19 mouse cellular contexts compared by ENCODE assay signal in the genomic region with DNA sequence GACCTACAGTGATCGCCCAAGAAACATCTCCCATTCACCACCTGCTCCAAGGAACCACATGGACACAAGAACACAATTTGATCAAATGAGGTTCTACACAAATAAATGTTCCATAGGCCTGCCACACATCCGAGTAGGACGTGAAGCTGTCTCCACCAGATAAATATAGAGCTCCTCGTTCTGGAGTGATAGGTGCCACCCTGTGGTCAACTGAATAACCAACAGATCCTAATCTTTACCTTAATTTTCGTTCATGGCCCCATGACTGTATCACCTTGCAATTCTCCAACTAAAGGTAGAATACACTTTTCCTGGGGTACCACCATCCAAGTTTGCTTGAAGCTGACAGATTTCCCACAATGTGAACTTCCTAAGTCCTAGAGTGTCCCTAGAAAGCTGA.
A peak's percentile ranks its signal among the peaks of the same experiment; 100 is the strongest.
DNase-seq lines count a peak whose midpoint lies in the region; ATAC-seq and TF ChIP-seq lines count a peak whose summit lies in the region.
"Had no signal": no experiment of that assay in that cellular context is flagged by ENCODE, and none has a peak within 500 bp of the region (broad histone marks: within the 10 kb centered on the region; RNA-seq: fewer than 3 reads in every experiment).

No protein-coding gene starts in this region.

- intact Hi-C loops in heart, adult 2 months (cut with DNase I), result loop anchor here (5.0 kb wide), 1 partner anchor 102 kb away; no protein-coding TSS in a partner anchor

- H3K4me1 ChIP-seq in heart, adult 2 months (ENCODE audit: control insufficient read depth, insufficient read depth, low read length), result no peaks in the 10 kb centered on the region
- no peaks in the 10 kb centered on the region for H3K4me1 ChIP-seq in lung, postnatal 0 days (ENCODE audit: insufficient read depth, low read depth, low read length)
- H3K4me1 ChIP-seq in thymus, adult 2 months (replicated peaks; ENCODE audit: control insufficient read depth, insufficient read depth, low read length), result no peaks in the 10 kb centered on the region
- H3K4me1 ChIP-seq in liver, embryonic 12.5 days, result no peaks in the 10 kb centered on the region
- H3K4me1 ChIP-seq: midbrain, embryonic 12.5 days; stomach, embryonic 15.5 days had no signal

- no peak overlapping the region for H3K4me3 ChIP-seq in heart, adult 2 months
- no peak overlapping the region for H3K4me3 ChIP-seq in lung, postnatal 0 days (ENCODE audit: low read depth, low read length)
- H3K4me3 ChIP-seq in thymus, adult 2 months (ENCODE audit: control insufficient read depth, insufficient read depth, low read length), result no peak overlapping the region
- no peak overlapping the region for H3K4me3 ChIP-seq in liver, embryonic 12.5 days
- H3K4me3 ChIP-seq: erythroblast, embryonic 14.5 days; midbrain, embryonic 12.5 days; stomach, embryonic 15.5 days had no signal

- H3K79me2 ChIP-seq in heart, adult 2 months (replicated peaks; ENCODE audit: control insufficient read depth, insufficient read depth, low read length), result no peaks in the 10 kb centered on the region

- H3K36me3 ChIP-seq in heart, adult 2 months (ENCODE audit: control insufficient read depth, insufficient read depth, low read length), result no peaks in the 10 kb centered on the region
- no peaks in the 10 kb centered on the region for H3K36me3 ChIP-seq in lung, postnatal 0 days (ENCODE audit: insufficient read depth, low read length)
- no peaks in the 10 kb centered on the region for H3K36me3 ChIP-seq in thymus, adult 2 months (ENCODE audit: control insufficient read depth, insufficient read depth, low read length)
- no peaks in the 10 kb centered on the region for H3K36me3 ChIP-seq in liver, embryonic 12.5 days
- H3K36me3 ChIP-seq: midbrain, embryonic 12.5 days; stomach, embryonic 15.5 days had no signal

- WGBS in heart, adult 2 months, result 51% methylated on average over 5 of the region's 5 CpGs
- WGBS in lung, postnatal 0 days, result 59% methylated on average over 5 of the region's 5 CpGs
- 77% methylated on average over 5 of the region's 5 CpGs for WGBS in thymus, adult 2 months
- 42% methylated on average over 5 of the region's 5 CpGs for WGBS in liver, embryonic 12.5 days (ENCODE audit: insufficient replicate concordance)

- TF ChIP-seq POLR2A in heart, adult 2 months (IDR thresholded peaks at IDR 0.05; ENCODE audit: insufficient read depth, low read depth, low read length), result no peak
- no peak for TF ChIP-seq POLR2A in thymus, adult 2 months (IDR thresholded peaks at IDR 0.05; ENCODE audit: control insufficient read depth, extremely low read depth, insufficient read depth, low read length, poor library complexity)

- no peaks in the 10 kb centered on the region for H3K9me3 ChIP-seq in lung, postnatal 0 days (ENCODE audit: low read length)
- no peaks in the 10 kb centered on the region for H3K9me3 ChIP-seq in liver, embryonic 12.5 days (replicated peaks)
- H3K9me3 ChIP-seq: midbrain, embryonic 12.5 days; stomach, embryonic 15.5 days had no signal

- H3K4me2 ChIP-seq in lung, postnatal 0 days (replicated peaks; ENCODE audit: low read depth, low read length), result no peak overlapping the region
- H3K4me2 ChIP-seq in liver, embryonic 12.5 days, result no peak overlapping the region
- H3K4me2 ChIP-seq: hindbrain, embryonic 14.5 days; midbrain, embryonic 12.5 days; stomach, embryonic 15.5 days had no signal

- ATAC-seq in lung, postnatal 0 days, result no peak
- ATAC-seq in liver, embryonic 12.5 days, result no peak
- ATAC-seq: liver, postnatal 0 days had no signal

- H3K27me3 ChIP-seq in heart, adult 2 months (ENCODE audit: control insufficient read depth, insufficient read depth, low read length), result no peaks in the 10 kb centered on the region
- H3K27me3 ChIP-seq in lung, postnatal 0 days (replicated peaks; ENCODE audit: insufficient read depth, low read length), result no peaks in the 10 kb centered on the region
- no peaks in the 10 kb centered on the region for H3K27me3 ChIP-seq in thymus, adult 2 months (ENCODE audit: control insufficient read depth, insufficient read depth, low read length)
- no peaks in the 10 kb centered on the region for H3K27me3 ChIP-seq in liver, embryonic 12.5 days (replicated peaks)
- H3K27me3 ChIP-seq: midbrain, embryonic 12.5 days; stomach, embryonic 15.5 days had no signal

- no peak overlapping the region for H3K27ac ChIP-seq in heart, adult 2 months
- H3K27ac ChIP-seq in lung, postnatal 0 days (ENCODE audit: low read length), result no peak overlapping the region
- no peak overlapping the region for H3K27ac ChIP-seq in thymus, adult 2 months (ENCODE audit: control insufficient read depth, insufficient read depth, low read length)
- H3K27ac ChIP-seq in liver, embryonic 12.5 days, result no peak overlapping the region
- H3K27ac ChIP-seq: hindbrain, embryonic 14.5 days; macrophage; midbrain, embryonic 12.5 days; stomach, embryonic 15.5 days had no signal

- no peak overlapping the region for H3K9ac ChIP-seq in heart, adult 2 months (ENCODE audit: low read depth, low read length)
- H3K9ac ChIP-seq in lung, postnatal 0 days (replicated peaks; ENCODE audit: low read depth), result no peak overlapping the region
- no peak overlapping the region for H3K9ac ChIP-seq in liver, embryonic 12.5 days
- H3K9ac ChIP-seq: hindbrain, embryonic 14.5 days; liver, postnatal 0 days; midbrain, embryonic 12.5 days; stomach, embryonic 15.5 days had no signal

- peak; percentile 59 for TF ChIP-seq CTCF in heart, adult 2 months (IDR thresholded peaks at IDR 0.05)
- peak; percentile 41; the same call in 1 of the 2 replicates for TF ChIP-seq CTCF in lung, postnatal 0 days (IDR thresholded peaks at IDR 0.05)
- TF ChIP-seq CTCF in thymus, adult 2 months (IDR thresholded peaks at IDR 0.05; ENCODE audit: borderline replicate concordance, control insufficient read depth, extremely low read depth, insufficient read depth, low read length, poor library complexity), result no peak

- no peak for TF ChIP-seq EP300 in heart, adult 2 months (IDR thresholded peaks at IDR 0.05; ENCODE audit: insufficient read depth, low read depth, low read length)
- no peak for TF ChIP-seq EP300 in lung, postnatal 0 days (IDR thresholded peaks at IDR 0.05)

- peak; percentile 1 for DNase-seq in cerebellum, adult 11 months
- DNase-seq in cerebellum, adult 11-12 months, result no peak
- no peak for DNase-seq in heart, adult 2 months
- no peak for DNase-seq in heart, adult 9 months (ENCODE audit: low spot score in 2 of 2)
- DNase-seq in lung, postnatal 0 days (ENCODE audit: low spot score), result no peak
- no peak for DNase-seq in lung, postnatal 25 days (ENCODE audit: low spot score)
- DNase-seq in thymus, adult 2 months, result no peak
- DNase-seq: adrenal gland, postnatal 25 days; gastrocnemius, postnatal 36 days; kidney, adult 11 months; liver, postnatal 0 days; spleen, adult 18-20 months; thymus, postnatal 14 days had no signal
